ENCODE assay signal across 7 mouse cellular contexts in genomic region chr12:83578896-83579569, GRCm38 (mm10). TPM values are rescaled to one million over a fixed set of nuclear protein-coding genes. Genes with fewer than 3 reads are reported as not detected.
A peak's percentile ranks its signal among the peaks of the same experiment; 100 is the strongest.
DNase-seq lines count a peak whose midpoint lies in the region; ATAC-seq lines count a peak whose summit lies in the region.

No protein-coding gene starts in this region.

- ATAC-seq in erythroblast, adult 5-6 weeks (replicated peaks; ENCODE audit: low FRiP score, poor library complexity, severe bottlenecking), result peak; percentile 95

- DNase-seq in ovary, adult 18-20 months (ENCODE audit: low spot score), result peak; percentile 35
- no peak for DNase-seq in ovary, postnatal 14 days (ENCODE audit: low spot score)
- peak; percentile 63 for DNase-seq in kidney, postnatal 14 days
- DNase-seq in yolk sac, embryonic 10.5 days (ENCODE audit: low spot score), result peak; percentile 88
- no peak for DNase-seq in frontal cortex, adult 2 months (ENCODE audit: extremely low spot score in 1 of 2, low spot score in 1 of 2)
- DNase-seq in layer of hippocampus, adult 18-20 months (ENCODE audit: low spot score in 2 of 2), result no peak

RNA-seq across cellular contexts. Expression of gene Zfyve1, which starts 18.0 kb away (rescaled TPM):
- 5.2 and 31.3 TPM in 2 replicates for total RNA-seq in erythroblast, adult 5-6 weeks (2015; ENCODE audit: low replicate concordance)
- 28.3 and 29.8 TPM in 2 replicates for total RNA-seq in erythroblast, adult 5-6 weeks (2017; ENCODE audit: low replicate concordance)
- polyA plus RNA-seq in frontal cortex, adult 2 months (2012; rRNA removed), result 37.7 and 45.8 TPM in 2 replicates
- 10 to 100 TPM; 45.9 to 48.2 TPM for total RNA-seq in layer of hippocampus, adult 18-20 months (2021)

RNA-seq across cellular contexts. Expression of gene Rbm25, which starts 52.0 kb away (rescaled TPM):
- total RNA-seq in erythroblast, adult 5-6 weeks (2015; ENCODE audit: low replicate concordance), result 83.8 and 97.2 TPM in 2 replicates
- total RNA-seq in erythroblast, adult 5-6 weeks (2017; ENCODE audit: low replicate concordance), result 124 and 143 TPM in 2 replicates
- polyA plus RNA-seq in frontal cortex, adult 2 months (2012; rRNA removed), result 179 and 181 TPM in 2 replicates
- total RNA-seq in layer of hippocampus, adult 18-20 months (2021), result 100 to 1,000 TPM in 1 of 2 experiments, 10 to 100 TPM in 1; 92.2 to 103 TPM

RNA-seq across cellular contexts. Expression of gene Dcaf4, which starts 58.8 kb away (rescaled TPM):
- 8.1 TPM in 1 of 2 replicates, not detected in the other for total RNA-seq in erythroblast, adult 5-6 weeks (2015; ENCODE audit: low replicate concordance)
- total RNA-seq in erythroblast, adult 5-6 weeks (2017; ENCODE audit: low replicate concordance), result 1.7 and 4.7 TPM in 2 replicates
- polyA plus RNA-seq in frontal cortex, adult 2 months (2012; rRNA removed), result 35.2 and 37.8 TPM in 2 replicates
- total RNA-seq in layer of hippocampus, adult 18-20 months (2021), result 10 to 100 TPM; 26.3 to 28.4 TPM

Comparison
In these comparisons a context has a peak if more than half of its experiments do, and no peak if none do; other contexts are left out.
1. DNase-seq: peak in ovary, adult 18-20 months (single experiment), kidney, postnatal 14 days (single experiment) and yolk sac, embryonic 10.5 days (single experiment); none in ovary, postnatal 14 days (single experiment), frontal cortex, adult 2 months (0 of 2) and layer of hippocampus, adult 18-20 months (0 of 2).